ENCODE assay signal across 8 mouse cellular contexts in genomic region chr2:144599831-144600687, GRCm38 (mm10). TPM values are rescaled to one million over a fixed set of nuclear protein-coding genes. Genes with fewer than 3 reads are reported as not detected.
A peak's percentile ranks its signal among the peaks of the same experiment; 100 is the strongest.
DNase-seq lines count a peak whose midpoint lies in the region; ATAC-seq lines count a peak whose summit lies in the region.

Dtd1 (plus strand) TSS chr2:144599897.

- no peak within 1 kb of the TSS for H3K27ac ChIP-seq in embryonic facial prominence, embryonic 13.5 days
- peak within 1 kb of the TSS; percentile 22; the same call in 1 of the 2 replicates for H3K27ac ChIP-seq in limb, embryonic 13.5 days
- H3K27ac ChIP-seq in midbrain, embryonic 16.5 days (ENCODE audit: low read length), result peak within 1 kb of the TSS; percentile 86

- peak within 1 kb of the TSS; percentile 68 for H3K4me2 ChIP-seq in embryonic facial prominence, embryonic 13.5 days
- peak within 1 kb of the TSS; percentile 70 for H3K4me2 ChIP-seq in limb, embryonic 13.5 days (replicated peaks)
- peak within 1 kb of the TSS; percentile 60 for H3K4me2 ChIP-seq in midbrain, embryonic 16.5 days (ENCODE audit: low read length)

- peaks cover 2% of the 10 kb centered on the region; the same call in 1 of the 2 replicates for H3K4me1 ChIP-seq in embryonic facial prominence, embryonic 13.5 days
- peaks cover 4% of the 10 kb centered on the region for H3K4me1 ChIP-seq in limb, embryonic 13.5 days
- peaks cover 3% of the 10 kb centered on the region; the same call in 1 of the 2 replicates for H3K4me1 ChIP-seq in midbrain, embryonic 16.5 days (ENCODE audit: control insufficient read depth, insufficient read depth, low read length)

- peak within 1 kb of the TSS; percentile 71 for H3K4me3 ChIP-seq in embryonic facial prominence, embryonic 13.5 days
- H3K4me3 ChIP-seq in limb, embryonic 13.5 days, result peak within 1 kb of the TSS; percentile 67
- peak within 1 kb of the TSS; percentile 82 for H3K4me3 ChIP-seq in midbrain, embryonic 16.5 days (ENCODE audit: low read depth, low read length)

- ATAC-seq in embryonic facial prominence, embryonic 13.5 days (ENCODE audit: insufficient number of reproducible peaks, insufficient read depth, low FRiP score, low TSS enrichment, low read depth), result peak; percentile 91
- ATAC-seq in limb, embryonic 13.5 days (ENCODE audit: low FRiP score, low read depth), result peak; percentile 93
- peak; percentile 94 for ATAC-seq in midbrain, embryonic 16.5 days

- peak within 1 kb of the TSS; percentile 89 for H3K9ac ChIP-seq in embryonic facial prominence, embryonic 13.5 days
- peak within 1 kb of the TSS; percentile 88 for H3K9ac ChIP-seq in limb, embryonic 13.5 days
- peak within 1 kb of the TSS; percentile 92 for H3K9ac ChIP-seq in midbrain, embryonic 16.5 days (ENCODE audit: low read depth, low read length)

- WGBS in embryonic facial prominence, embryonic 13.5 days, result 1% methylated on average over 50 of the region's 50 CpGs
- 2% methylated on average over 50 of the region's 50 CpGs for WGBS in limb, embryonic 13.5 days
- WGBS in midbrain, embryonic 16.5 days, result 1% methylated on average over 50 of the region's 50 CpGs

- peak; percentile 90 for DNase-seq in 3134 (ENCODE audit: extremely low read depth, insufficient read length, low spot score)
- DNase-seq in adrenal gland, postnatal 36 days, result peak; percentile 92 to 95
- peak; percentile 92 for DNase-seq in heart, adult 18-20 months
- peak; percentile 92 to 93 for DNase-seq in kidney, adult 8-10 months
- peak; percentile 81 to 93 for DNase-seq in spleen, postnatal 10 days (ENCODE audit: low spot score in 2 of 2)

- peaks cover 9% of the 10 kb centered on the region for H3K36me3 ChIP-seq in embryonic facial prominence, embryonic 13.5 days
- peaks cover 9% of the 10 kb centered on the region for H3K36me3 ChIP-seq in limb, embryonic 13.5 days
- 0 out of 2 replicates have a peak, but pooled peaks cover 4% of the 10 kb centered on the region for H3K36me3 ChIP-seq in midbrain, embryonic 16.5 days (ENCODE audit: control insufficient read depth, insufficient read depth, low read length)

- no peaks in the 10 kb centered on the region for H3K9me3 ChIP-seq in embryonic facial prominence, embryonic 13.5 days
- H3K9me3 ChIP-seq in limb, embryonic 13.5 days, result no peaks in the 10 kb centered on the region
- no peaks in the 10 kb centered on the region for H3K9me3 ChIP-seq in midbrain, embryonic 16.5 days (replicated peaks; ENCODE audit: control insufficient read depth, low read length, poor library complexity, severe bottlenecking)

- no peaks in the 10 kb centered on the region for H3K27me3 ChIP-seq in embryonic facial prominence, embryonic 13.5 days
- no peaks in the 10 kb centered on the region for H3K27me3 ChIP-seq in limb, embryonic 13.5 days
- H3K27me3 ChIP-seq in midbrain, embryonic 16.5 days (ENCODE audit: control insufficient read depth, insufficient read depth, low read depth, low read length), result no peaks in the 10 kb centered on the region

RNA-seq across cellular contexts. Expression of gene Dtd1, which starts in this region (rescaled TPM):
- total RNA-seq in adrenal gland, postnatal 36 days (2021), result 10 to 100 TPM; 15.8 to 20.0 TPM
- polyA plus RNA-seq in embryonic facial prominence, embryonic 13.5 days (2015; fragmentation: Nextera tagmentation; extraction: Ambion mirVana), result 48.1 and 50.8 TPM in 2 replicates
- 10 to 100 TPM; 18.4 to 19.9 TPM for total RNA-seq in heart, adult 18-20 months (2021)
- polyA plus RNA-seq in limb, embryonic 13.5 days (2015; fragmentation: Nextera tagmentation; extraction: Ambion mirVana), result 48.8 and 50.4 TPM in 2 replicates
- 155 and 178 TPM in 2 replicates for polyA plus RNA-seq in midbrain, embryonic 16.5 days (2015; fragmentation: Nextera tagmentation; extraction: Ambion mirVana)
